Mouse (Mus musculus) monocyte, adult 2 months (primary cell): ENCODE results near the gene Socs3.

Experiments
- DNase-seq, 2 experiments: peaks; one replicate each; pipeline ENCODE4 v3.0.0; 2022; ENCODE audit warnings: low spot score in 2 of 2, low read depth in 1 of 2

Gene Socs3

GRCm38 (mm10) chr11:117995661-117996060 is 25.8 kb upstream of the Socs3 start:
- no peak for DNase-seq

GRCm38 (mm10) chr11:117995255-117995654 is 25.4 kb upstream of the Socs3 start:
- DNase-seq: no peak

GRCm38 (mm10) chr11:117994250-117995057 is 24.6 kb upstream of the Socs3 start:
- no peak for DNase-seq

GRCm38 (mm10) chr11:117993190-117994175 is 23.6 kb upstream of the Socs3 start:
- no peak for DNase-seq

GRCm38 (mm10) chr11:117991502-117992470 is 21.9 kb upstream of the Socs3 start:
- DNase-seq: peak; percentile 80 to 87

- DNase-seq: no peak
Observed at GRCm38 (mm10) chr11:117989926-117990325, 20.1 kb upstream of the Socs3 start.

- no peak for DNase-seq
Observed at GRCm38 (mm10) chr11:117989241-117989640, 19.4 kb upstream of the Socs3 start.

GRCm38 (mm10) chr11:117987968-117988367 is 18.1 kb upstream of the Socs3 start:
- DNase-seq: no peak

GRCm38 (mm10) chr11:117987032-117987451 is 17.2 kb upstream of the Socs3 start:
- DNase-seq: peak; percentile 64 to 69

- DNase-seq: peak; percentile 64 to 85
Observed at GRCm38 (mm10) chr11:117986126-117987031, 16.5 kb upstream of the Socs3 start, which contains the start of gene Pgs1. TSS of gene Pgs1 (plus strand) at chr11:117986292.

- no peak for DNase-seq
Observed at GRCm38 (mm10) chr11:117983770-117984169, 13.9 kb upstream of the Socs3 start.

- no peak for DNase-seq
Observed at GRCm38 (mm10) chr11:117982426-117982825, 12.6 kb upstream of the Socs3 start.

- no peak for DNase-seq
Observed at GRCm38 (mm10) chr11:117979388-117979787, 9.5 kb upstream of the Socs3 start.

- no peak for DNase-seq
Observed at GRCm38 (mm10) chr11:117977694-117978360, 8.0 kb upstream of the Socs3 start.

GRCm38 (mm10) chr11:117976081-117976582 is 6.3 kb upstream of the Socs3 start:
- peak in 1 of 2 experiments; percentile 60 for DNase-seq

GRCm38 (mm10) chr11:117975211-117975967 is 5.5 kb upstream of the Socs3 start:
- no peak for DNase-seq

GRCm38 (mm10) chr11:117974327-117975125 is 4.7 kb upstream of the Socs3 start:
- DNase-seq: no peak
